In genomic region chr10:78324556-78325164, GRCm38 (mm10) we compare ENCODE assay signal across 9 mouse cellular contexts. TPM values are rescaled to one million over a fixed set of nuclear protein-coding genes. Genes with fewer than 3 reads are reported as not detected.
A peak's percentile ranks its signal among the peaks of the same experiment; 100 is the strongest.
DNase-seq lines count a peak whose midpoint lies in the region.
"Had no signal": no experiment of that assay in that cellular context is flagged by ENCODE, and none has a peak within 500 bp of the region (broad histone marks: within the 10 kb centered on the region; RNA-seq: fewer than 3 reads in every experiment).

No protein-coding gene starts in this region.

- intact Hi-C loops in left cerebral cortex, postnatal 4 days (cut with DNase I) = no loop called here

- peak; percentile 55 for DNase-seq in left cerebral cortex, postnatal 4 days
- DNase-seq in left cerebral cortex, adult 8-10 months (ENCODE audit: low spot score in 2 of 2) = no peak
- DNase-seq in cerebellum, postnatal 14 days = peak; percentile 69 to 70
- peak; percentile 41 for DNase-seq in kidney, postnatal 10 days
- DNase-seq in yolk sac, embryonic 10.5 days (ENCODE audit: low spot score) = peak; percentile 45
- no peak for DNase-seq in urinary bladder, adult 18-20 months (ENCODE audit: low spot score in 2 of 2)
- no peak for DNase-seq in urinary bladder, postnatal 36 days (ENCODE audit: low spot score in 2 of 2)
- DNase-seq: gastrocnemius, postnatal 10 days; heart, postnatal 10 days had no signal

RNA-seq across cellular contexts. Expression of gene Agpat3, which starts 27.6 kb away (rescaled TPM):
- total RNA-seq in left cerebral cortex, postnatal 4 days (2021) = 100 to 1,000 TPM; 169 to 181 TPM
- 100 to 1,000 TPM; 218 to 243 (median 229) TPM for total RNA-seq in left cerebral cortex, adult 8-10 months (2022)

Comparison
In these comparisons a context has a peak if more than half of its experiments do, and no peak if none do; other contexts are left out.
1. DNase-seq: peak in left cerebral cortex, postnatal 4 days (single experiment), cerebellum, postnatal 14 days (2 of 2), kidney, postnatal 10 days (single experiment) and yolk sac, embryonic 10.5 days (single experiment); none in left cerebral cortex, adult 8-10 months (0 of 2), urinary bladder, adult 18-20 months (0 of 2) and urinary bladder, postnatal 36 days (0 of 2).